Mouse (Mus musculus) Patski (cell line): ENCODE data around the gene Tigd4. TPM values are rescaled to one million over a fixed set of nuclear protein-coding genes. Genes with fewer than 3 reads are reported as not detected.

Experiments
- ATAC-seq: fragments of 100-300 bp; one replicate; pipeline ENCODE4 v1.8.0; 2021
- CTCF ChIA-PET: fragments of 350-600 bp; sonication (Branson Sonifier 250); formaldehyde crosslinking; loops from one replicate; lab custom pipeline; 2022; ENCODE audit warnings: inconsistent platforms; lab: Charles Lee
- POLR2A ChIA-PET: fragments of 350-600 bp; sonication (Branson Sonifier 250); formaldehyde crosslinking; loops from one replicate; lab custom pipeline; 2022; ENCODE audit warnings: antibody characterized with exemption, inconsistent platforms; lab: Charles Lee
- DNase-seq: peaks from one replicate; pipeline ENCODE4 v3.0.0-alpha.2; 2011; ENCODE audit warnings: low read depth, low spot score
- H3K27me3 ChIP-seq: fragments of 371-371 bp; one replicate; pipeline ENCODE4 v1.5.1; 2021
- CTCF ChIP-seq: fragments of 100-300 bp; IDR thresholded peaks from one replicate; pipeline ENCODE4 v1.5.1; 2021
- in situ Hi-C: fragments of 300-500 bp; cut with MboI; formaldehyde crosslinking; loops from 3 replicates; pipeline ENCODE4 v1.11.1; 2018; ENCODE audit warnings: low pct_unique_long_range_greater_than_20kb, mixed read lengths
- polyA plus RNA-seq: library from polyadenylated mRNA; unstranded; gene quantifications from one replicate; pipeline ENCODE4 v1.2.3, GENCODE M21; 2021

The Tigd4 gene
- polyA plus RNA-seq, 1 experiment from 2014 or later, result 0.18 TPM

- CTCF ChIA-PET, result interaction anchor here (1.0 kb wide), 1 partner anchor 16 kb away, joined by 3 read pairs; no protein-coding TSS in a partner anchor
These were observed 43.7 kb downstream of the Tigd4 start for GRCm38 (mm10) chr3:84637095-84637494.

GRCm38 (mm10) chr3:84637890-84638578, 44.7 kb downstream of the Tigd4 start:
- POLR2A ChIA-PET, result no interaction called here
- no peaks in the 10 kb centered on the region for H3K27me3 ChIP-seq
- ATAC-seq (no peak), DNase-seq (no peak)
- CTCF ChIA-PET, result interaction anchor here (2.7 kb wide), 1 partner anchor 23 kb away, joined by 9 read pairs; no protein-coding TSS in a partner anchor
- TF ChIP-seq CTCF, result no peak
- in situ Hi-C loops, result no loop called here

More at GRCm38 (mm10) chr3:84637095-84637494, 43.7 kb downstream of the Tigd4 start:
- TF ChIP-seq CTCF, result no peak
- in situ Hi-C loops, result no loop called here
- ATAC-seq (no peak), DNase-seq (no peak)
- POLR2A ChIA-PET, result interaction anchor here (0.7 kb wide), 1 partner anchor 11 kb away, joined by 6 read pairs; no protein-coding TSS in a partner anchor
- no peaks in the 10 kb centered on the region for H3K27me3 ChIP-seq

GRCm38 (mm10) chr3:84638858-84639257, 45.5 kb downstream of the Tigd4 start:
- no peaks in the 10 kb centered on the region for H3K27me3 ChIP-seq
- CTCF ChIA-PET, result interaction anchor here (0.9 to 2.7 kb wide), 3 partner anchors 14 to 24 kb away, joined by 3 to 9 read pairs (median 3); no protein-coding TSS in a partner anchor
- POLR2A ChIA-PET, result interaction anchor here (0.7 kb wide), 1 partner anchor 13 kb away, joined by 3 read pairs; no protein-coding TSS in a partner anchor
- ATAC-seq, result no peak
- DNase-seq, result no peak
- TF ChIP-seq CTCF, result no peak
- in situ Hi-C loops, result no loop called here

- TF ChIP-seq CTCF, result no peak
- ATAC-seq (no peak), DNase-seq (no peak)
- POLR2A ChIA-PET, result no interaction called here
- H3K27me3 ChIP-seq, result no peaks in the 10 kb centered on the region
- in situ Hi-C loops, result no loop called here
- CTCF ChIA-PET, result interaction anchor here (0.9 to 2.7 kb wide), 6 partner anchors 10 to 25 kb away, joined by 3 to 9 read pairs (median 3); no protein-coding TSS in a partner anchor
These were observed 46.6 kb downstream of the Tigd4 start for GRCm38 (mm10) chr3:84639767-84640500.

GRCm38 (mm10) chr3:84640536-84640935, 47.2 kb downstream of the Tigd4 start:
- no peak for ATAC-seq
- ChIA-PET POLR2A (no interaction called here), CTCF (interaction anchor here (1.2 to 1.4 kb wide), 3 partner anchors 10 to 21 kb away, joined by 3 to 5 read pairs (median 3); no protein-coding TSS in a partner anchor)
- H3K27me3 ChIP-seq, result no peaks in the 10 kb centered on the region
- no peak for TF ChIP-seq CTCF
- no peak for DNase-seq
- in situ Hi-C loops, result no loop called here

- in situ Hi-C loops, result no loop called here
- POLR2A ChIA-PET, result no interaction called here
- ATAC-seq, result no peak
These were observed 48.0 kb downstream of the Tigd4 start for GRCm38 (mm10) chr3:84641391-84641790.

GRCm38 (mm10) chr3:84642942-84643341, 49.6 kb downstream of the Tigd4 start:
- in situ Hi-C loops, result no loop called here

More at GRCm38 (mm10) chr3:84641391-84641790, 48.0 kb downstream of the Tigd4 start:
- CTCF ChIA-PET, result interaction anchor here (0.9 to 1.3 kb wide), 3 partner anchors 9 to 50 kb away, joined by 3 to 5 read pairs (median 3); no protein-coding TSS in a partner anchor
- TF ChIP-seq CTCF, result no peak
- no peaks in the 10 kb centered on the region for H3K27me3 ChIP-seq
- DNase-seq, result no peak

GRCm38 (mm10) chr3:84645156-84646006, 52.0 kb downstream of the Tigd4 start:
- ChIA-PET POLR2A (interaction anchor here (0.9 kb wide), 1 partner anchor 18 kb away, joined by 4 read pairs; no protein-coding TSS in a partner anchor), CTCF (no interaction called here)
- no peak for ATAC-seq
- no peak for DNase-seq
- TF ChIP-seq CTCF, result no peak
- H3K27me3 ChIP-seq, result no peaks in the 10 kb centered on the region
- in situ Hi-C loops, result no loop called here

More at GRCm38 (mm10) chr3:84642942-84643341, 49.6 kb downstream of the Tigd4 start:
- no peak for TF ChIP-seq CTCF
- no peak for ATAC-seq
- ChIA-PET CTCF (no interaction called here), POLR2A (interaction anchor here (0.5 kb wide), 1 partner anchor 11 kb away, joined by 4 read pairs; no protein-coding TSS in a partner anchor)
- H3K27me3 ChIP-seq, result no peaks in the 10 kb centered on the region
- no peak for DNase-seq

GRCm38 (mm10) chr3:84646007-84646290, 52.6 kb downstream of the Tigd4 start:
- DNase-seq (no peak), ATAC-seq (no peak)
- in situ Hi-C loops, result no loop called here
- ChIA-PET POLR2A (interaction anchor here (0.7 to 0.9 kb wide), 2 partner anchors 19 to 21 kb away, joined by 3 to 4 read pairs; no protein-coding TSS in a partner anchor), CTCF (no interaction called here)
- H3K27me3 ChIP-seq, result no peaks in the 10 kb centered on the region
- no peak for TF ChIP-seq CTCF
